Mouse (Mus musculus): ENCODE measurements around the gene 4930404N11Rik.

The 4930404N11Rik gene

DNA sequence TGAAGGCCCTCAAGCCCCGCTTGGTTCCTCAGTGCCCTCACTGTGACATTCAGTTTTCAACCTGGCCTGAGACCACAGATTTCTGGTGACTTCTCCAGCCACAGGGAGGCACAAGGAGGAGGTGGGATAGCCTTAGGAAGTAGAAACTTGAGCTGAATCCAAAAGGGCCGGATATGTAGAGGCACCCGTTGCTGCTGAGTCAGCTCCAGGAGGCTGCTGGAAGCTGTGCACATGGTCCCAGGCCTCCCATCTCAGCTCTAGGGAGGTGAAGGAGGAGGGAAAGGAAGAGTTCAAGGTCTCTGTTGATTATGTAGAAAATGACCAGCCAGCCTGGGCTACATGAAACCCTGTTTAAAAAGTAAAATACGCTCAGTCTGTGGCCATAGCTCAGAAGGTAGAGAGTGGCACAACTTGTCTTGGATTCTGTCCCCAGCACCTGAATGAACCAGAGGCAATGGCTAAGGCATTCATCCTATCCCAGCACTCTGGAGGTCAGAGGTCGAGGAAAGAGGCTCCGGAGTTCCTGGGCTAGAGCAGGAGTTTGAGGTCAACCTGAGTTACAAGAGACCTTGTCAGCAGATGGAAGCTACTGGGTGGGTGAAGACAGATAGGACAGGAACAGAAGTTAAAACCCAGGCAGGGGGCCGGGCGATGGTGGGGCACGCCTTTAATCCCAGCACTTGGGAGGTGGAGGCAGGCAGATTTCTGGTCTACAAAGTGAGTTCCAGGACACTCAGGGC is 10.7 kb downstream of the 4930404N11Rik start:
- DNase-seq: no peak

DNA sequence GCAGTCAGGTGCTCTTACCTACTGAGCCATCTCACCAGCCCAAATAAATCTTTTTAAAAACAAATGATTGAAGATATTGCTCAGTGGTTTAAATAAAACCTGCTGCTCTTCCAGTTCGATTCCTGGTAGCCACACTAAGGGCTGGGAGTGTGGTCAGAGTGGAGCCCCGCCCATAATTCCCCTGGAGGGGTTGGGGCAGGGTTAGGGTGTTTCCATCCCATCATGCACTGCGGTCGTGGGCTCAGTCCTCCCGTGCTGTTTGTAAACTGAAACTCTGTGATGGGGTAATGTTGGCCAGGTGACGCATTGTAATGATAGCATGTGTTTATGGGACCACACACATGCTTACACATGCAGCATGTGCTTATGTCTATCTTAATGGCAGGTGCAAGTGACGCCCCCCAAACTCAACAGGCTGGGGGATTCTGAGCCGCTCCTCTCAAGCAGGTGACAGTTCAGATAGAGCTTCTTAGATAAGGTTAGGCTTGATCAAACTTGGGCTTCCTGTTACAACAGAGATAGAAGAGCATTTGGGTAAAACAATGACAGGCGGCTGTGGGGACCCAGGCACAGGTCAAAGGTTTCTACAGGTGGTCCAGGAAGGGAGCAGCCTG is 13.8 kb downstream of the 4930404N11Rik start:
- DNase-seq: peak; percentile 73

- DNase-seq: peak; percentile 99
These were observed 15.1 kb downstream of the 4930404N11Rik start, which contains the start of gene Hmg20b for GRCm38 (mm10) chr10:81350351-81351063. Hmg20b (minus strand) TSS chr10:81350480.

DNA sequence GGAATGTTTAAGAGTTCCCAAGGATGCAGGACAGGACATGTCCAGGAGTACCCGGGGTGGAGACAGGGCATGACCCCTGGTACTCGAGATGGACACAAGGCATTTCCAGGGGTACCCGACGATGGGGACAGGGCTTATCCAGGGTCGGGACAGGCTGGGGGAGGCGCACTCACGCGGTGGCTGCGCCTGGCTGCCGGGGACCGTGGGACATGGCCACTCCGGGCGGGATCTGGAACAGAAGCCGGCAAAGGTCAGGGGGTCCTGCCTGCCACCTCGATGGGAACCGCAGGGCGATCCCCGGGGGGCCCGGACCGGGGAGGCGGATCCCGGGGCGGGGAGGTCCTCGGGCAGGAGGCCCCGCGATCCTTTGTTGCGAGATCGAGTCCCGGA is 15.7 kb downstream of the 4930404N11Rik start:
- no peak for DNase-seq

GRCm38 (mm10) chr10:81349146-81349545 is 16.5 kb downstream of the 4930404N11Rik start:
- no peak for DNase-seq

GRCm38 (mm10) chr10:81346453-81347067 is 19.1 kb downstream of the 4930404N11Rik start:
- DNase-seq: no peak

- no peak for DNase-seq
These were observed 20.5 kb downstream of the 4930404N11Rik start for GRCm38 (mm10) chr10:81345162-81345534.

GRCm38 (mm10) chr10:81344421-81345161 is 21.0 kb downstream of the 4930404N11Rik start:
- no peak for DNase-seq

GRCm38 (mm10) chr10:81342686-81343505 is 22.7 kb downstream of the 4930404N11Rik start, which contains the start of gene Gipc3:
Gipc3 (minus strand) TSS chr10:81343266.
- no peak for DNase-seq

DNA sequence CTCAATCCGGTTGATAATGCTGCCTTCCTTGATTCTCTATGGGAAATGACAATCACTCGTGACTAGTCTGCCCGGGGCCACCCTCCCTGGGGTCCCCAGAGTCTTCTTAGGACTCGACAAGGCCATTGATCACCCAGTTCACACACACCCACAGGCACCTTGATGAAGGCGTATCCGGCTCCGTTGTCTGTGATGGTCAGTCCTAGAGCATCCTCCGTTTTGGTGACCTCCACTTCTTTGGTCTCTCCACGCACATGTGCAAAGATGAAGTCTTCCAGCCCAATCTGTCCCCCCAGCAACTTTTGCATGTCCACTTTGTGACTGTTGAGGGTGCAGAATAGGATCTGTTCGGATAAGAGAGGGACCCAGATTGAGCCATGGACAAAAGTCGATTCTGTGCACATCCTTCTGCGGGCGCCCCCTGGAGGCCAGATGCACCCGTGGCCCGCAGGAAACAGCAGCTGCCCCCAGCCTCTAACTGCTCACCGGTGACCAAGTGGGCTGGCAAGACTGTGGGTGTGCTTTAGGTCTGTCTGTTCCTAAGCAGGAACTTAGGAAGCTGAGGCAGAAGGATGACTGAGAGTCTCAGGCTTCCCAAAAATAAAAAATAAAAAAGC is 24.2 kb downstream of the 4930404N11Rik start:
- DNase-seq: peak; percentile 83

DNA sequence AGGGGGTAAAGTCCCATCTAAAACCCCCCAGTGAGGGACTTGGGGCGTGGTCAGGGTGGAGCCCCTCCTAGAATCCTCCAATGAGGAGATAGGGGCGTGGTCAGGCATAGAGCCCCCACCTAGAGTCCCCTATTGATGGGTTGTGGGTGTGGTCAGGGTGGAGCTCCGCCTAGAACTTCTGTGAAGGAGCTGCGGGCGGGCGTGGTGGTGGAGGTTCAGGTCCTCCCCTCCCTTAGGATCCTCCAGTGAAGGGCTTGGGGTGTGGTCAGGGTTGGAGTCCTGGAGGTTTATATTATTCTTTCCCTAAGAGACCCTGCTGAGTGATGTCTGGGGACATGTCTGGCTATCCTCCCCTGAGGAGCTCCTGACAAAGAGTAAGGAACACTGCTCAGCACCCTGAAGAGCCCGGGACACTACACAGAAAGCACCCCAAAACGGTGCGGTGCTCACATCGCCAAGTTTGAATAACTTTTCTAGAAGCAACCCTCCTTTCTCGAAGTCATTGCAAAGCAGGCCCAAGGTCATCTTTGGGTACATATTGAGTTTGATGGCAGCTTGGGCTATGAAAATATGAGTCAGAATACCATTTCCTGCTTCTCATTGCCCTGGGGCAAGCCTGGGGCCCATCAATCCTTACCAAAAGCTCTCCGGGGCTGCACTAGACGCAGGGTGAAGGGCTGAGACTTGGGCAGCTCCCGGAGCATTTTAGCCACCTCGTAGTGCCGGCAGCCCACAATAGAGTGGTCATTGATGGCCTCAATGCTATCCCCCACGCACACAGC is 24.9 kb downstream of the 4930404N11Rik start:
- DNase-seq: no peak

DNA sequence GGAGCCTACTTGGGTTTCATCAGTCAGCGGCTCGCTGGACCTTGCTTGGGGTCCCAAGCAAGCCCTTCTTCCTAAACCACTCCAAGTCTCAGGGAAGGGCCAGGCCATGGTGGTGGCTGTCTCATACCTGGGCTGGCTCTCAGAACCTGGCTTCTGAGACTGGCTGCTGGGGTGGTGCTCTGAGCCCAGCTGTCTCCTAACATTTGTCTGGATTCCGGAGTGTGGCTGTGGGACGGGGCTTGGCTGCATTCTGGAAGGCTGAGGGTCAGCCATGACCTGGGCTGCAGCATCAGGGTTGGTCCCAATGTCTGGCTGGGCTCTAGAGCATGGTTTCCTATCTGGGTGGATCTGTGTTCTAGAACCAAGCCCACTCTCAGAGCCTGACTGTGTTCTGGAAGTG is 29.1 kb downstream of the 4930404N11Rik start:
- no peak for DNase-seq

DNA sequence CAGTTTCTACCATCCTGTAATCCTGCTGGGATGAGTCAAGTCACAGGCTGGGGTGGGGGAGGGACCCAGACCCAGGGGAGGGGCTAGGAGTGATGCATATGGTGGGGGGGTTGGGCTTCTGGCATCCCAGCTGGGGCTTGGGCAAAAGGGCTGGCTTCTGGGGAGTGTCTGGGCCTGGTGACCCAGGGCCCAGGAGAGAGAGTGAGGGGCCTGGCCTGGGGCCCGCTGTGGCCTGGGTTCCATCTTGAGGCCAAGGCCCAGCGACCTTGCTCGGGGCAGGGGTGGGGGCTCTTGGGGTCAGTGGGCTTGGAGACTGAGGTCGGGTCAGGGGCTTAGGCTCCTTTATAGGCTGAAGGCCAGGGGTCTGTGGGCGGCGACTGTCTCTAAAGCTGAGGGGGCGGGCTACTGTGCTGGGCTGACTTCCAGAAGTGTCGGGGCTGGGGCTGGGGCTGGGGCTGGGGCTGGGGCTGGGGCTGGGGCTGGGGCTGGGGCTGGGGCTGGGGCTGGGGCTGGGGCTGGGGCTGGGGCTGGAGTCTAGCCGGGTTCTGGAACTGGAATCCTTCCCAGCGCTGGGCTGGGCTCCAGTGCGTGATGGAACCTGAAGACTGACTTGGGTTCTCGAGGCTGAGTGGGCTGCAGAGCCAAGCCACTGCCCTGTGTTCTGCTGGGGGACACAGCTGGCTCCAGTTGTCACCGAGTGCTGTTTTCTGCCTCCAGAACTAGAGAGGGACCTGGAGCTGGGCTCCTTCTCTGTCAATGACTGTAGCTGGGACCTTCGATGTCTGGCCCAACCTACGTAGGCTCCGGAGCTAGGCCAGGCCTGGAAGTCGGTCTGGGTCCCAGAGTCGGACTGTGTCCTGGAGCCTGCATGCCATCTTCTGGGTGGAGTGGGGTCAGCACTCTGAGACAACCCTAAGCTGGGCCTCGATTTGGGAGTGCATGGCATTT is 29.9 kb downstream of the 4930404N11Rik start:
- DNase-seq: no peak

- DNase-seq: no peak
These were observed 31.3 kb downstream of the 4930404N11Rik start for GRCm38 (mm10) chr10:81334324-81334723.

- DNase-seq: no peak
These were observed 33.3 kb downstream of the 4930404N11Rik start for GRCm38 (mm10) chr10:81332277-81332676.

GRCm38 (mm10) chr10:81330007-81330406 is 35.6 kb downstream of the 4930404N11Rik start:
- no peak for DNase-seq

- DNase-seq: peak; percentile 90
These were observed 36.2 kb downstream of the 4930404N11Rik start for GRCm38 (mm10) chr10:81329194-81329975.

GRCm38 (mm10) chr10:81328386-81328785 is 37.2 kb downstream of the 4930404N11Rik start, which contains the start of gene Tbxa2r:
Tbxa2r (plus strand) TSS chr10:81328731.
- peak; percentile 91 for DNase-seq
